Mouse (Mus musculus) adipose tissue, adult 10 weeks (tissue): ENCODE results near the gene Ninl. TPM values are rescaled to one million over a fixed set of nuclear protein-coding genes. Genes with fewer than 3 reads are reported as not detected.

Source experiments
- polyA plus RNA-seq: library from polyadenylated mRNA; stranded (reverse); fragments of 350-450 nt; fragmentation: Illumina TruSeq; extraction: RNeasy Lipid Tissue Mini Kit (QIAGEN cat#74804); gene quantifications from one replicate; pipeline ENCODE4 v1.2.3, GENCODE M21; 2014; ENCODE audit warnings: low read depth, low replicate concordance

The Ninl gene
- 2.6 TPM for polyA plus RNA-seq

DNA sequence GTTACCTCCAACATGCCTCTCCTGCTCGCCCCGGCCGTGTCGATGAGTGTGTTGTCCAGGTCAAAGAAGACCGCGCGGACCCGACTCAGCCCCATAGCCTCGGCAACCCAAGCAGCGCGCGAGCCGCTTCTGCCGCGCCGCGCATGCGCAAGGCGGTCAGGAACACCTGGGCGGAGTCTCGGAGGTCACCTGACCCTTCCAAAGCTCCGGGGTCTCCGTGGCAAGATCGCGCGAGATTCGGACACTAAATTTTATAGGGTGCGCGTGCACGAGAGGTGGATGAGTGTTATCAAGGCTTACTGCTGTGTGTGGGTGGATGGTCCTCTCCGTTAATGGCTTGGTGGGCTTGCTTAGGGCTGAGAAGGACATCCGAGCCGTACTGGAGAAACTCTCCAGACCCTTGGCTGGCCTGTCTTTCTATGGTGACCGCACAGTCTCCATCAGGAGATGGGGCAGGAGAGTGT lies at the start of gene Ninl, which contains the start of gene Nanp:
Ninl (minus strand) TSS at position 151 of the 464 bp plus-strand sequence.
Nanp (minus strand) TSS at position 167 of the 464 bp plus-strand sequence.

DNA sequence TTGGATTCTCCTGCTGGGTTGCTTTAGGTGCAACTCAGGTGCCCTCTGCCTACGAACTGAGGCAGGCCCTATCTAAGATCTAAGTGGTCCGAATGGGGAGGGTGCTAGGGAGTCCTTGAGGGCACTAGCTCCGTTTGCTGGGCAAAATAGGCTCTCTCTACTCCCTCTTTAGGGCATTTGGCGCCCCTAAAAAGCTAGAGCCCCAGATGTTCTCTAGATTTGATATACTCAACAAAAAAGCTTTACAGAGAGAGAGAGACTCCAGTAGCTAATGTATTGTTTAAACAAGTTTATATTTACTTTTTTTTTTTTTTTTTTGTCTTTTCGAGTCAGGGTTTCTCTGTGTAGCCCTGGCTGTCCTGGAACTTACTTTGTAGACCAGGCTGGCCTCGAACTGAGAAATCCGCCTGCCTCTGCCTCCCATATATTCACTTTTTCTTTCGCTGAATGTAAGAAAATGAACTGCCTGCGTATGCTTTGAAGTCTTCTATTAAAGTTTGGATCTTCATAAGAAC lies 134.2 kb downstream of the Ninl start, which contains the start of gene Gins1:
Gins1 (plus strand) TSS at position 465 of the 515 bp plus-strand sequence.

GRCm38 (mm10) chr2:150904272-150904935 lies 134.8 kb downstream of the Ninl start, which contains the start of gene Abhd12:
Gene Abhd12 (minus strand): TSS chr2:150904741.

Other genes starting within 250 kb of the Ninl start
- gene Abhd12, start 134.6 kb downstream of the Ninl start, polyA plus RNA-seq: 212 TPM
- gene Gins1, start 134.0 kb downstream of the Ninl start, polyA plus RNA-seq: 3.1 TPM
- 5.9 TPM for gene Nanp, start within 50 bp of the Ninl start, polyA plus RNA-seq
- gene Gm14151, start 53.0 kb upstream of the Ninl start, polyA plus RNA-seq: 0.88 TPM
- gene Gm14147, start 58.9 kb upstream of the Ninl start, polyA plus RNA-seq: 0.81 TPM